Mouse (Mus musculus) ES-Bruce4 (cell line): ENCODE results near the gene Tmem161a. TPM values are rescaled to one million over a fixed set of nuclear protein-coding genes. Genes with fewer than 3 reads are reported as not detected.

ENCODE experiments used
- H3K27ac ChIP-seq: 2 replicates; pipeline ENCODE4 v1.5.1; 2012; ENCODE audit warnings: low read length, inconsistent platforms; ENCODE audit not compliant: insufficient read depth
- H3K27me3 ChIP-seq: 2 replicates; pipeline ENCODE4 v1.6.1; 2012; ENCODE audit warnings: mild to moderate bottlenecking, low read length, inconsistent platforms; ENCODE audit not compliant: control insufficient read depth, poor library complexity, insufficient read depth, severe bottlenecking
- H3K36me3 ChIP-seq: 2 replicates; pipeline ENCODE4 v1.6.1; 2012; ENCODE audit warnings: inconsistent platforms, mild to moderate bottlenecking, low read length, moderate library complexity; ENCODE audit not compliant: control insufficient read depth, poor library complexity, insufficient read depth, severe bottlenecking
- H3K4me1 ChIP-seq: one replicate; pipeline ENCODE4 v1.8.1; 2011; ENCODE audit warnings: low read length; ENCODE audit not compliant: control insufficient read depth, insufficient read depth
- H3K4me3 ChIP-seq: 2 replicates; pipeline ENCODE4 v1.5.1; 2011; ENCODE audit warnings: low read depth, mild to moderate bottlenecking, low read length
- H3K9ac ChIP-seq: 2 replicates; pipeline ENCODE4 v1.6.1; 2012; ENCODE audit warnings: low read depth, mild to moderate bottlenecking, inconsistent platforms; ENCODE audit not compliant: poor library complexity, severe bottlenecking
- H3K9me3 ChIP-seq: replicated peaks from 2 replicates; pipeline ENCODE4 v1.6.1; 2012; ENCODE audit warnings: mild to moderate bottlenecking, low read length, inconsistent platforms; ENCODE audit not compliant: control insufficient read depth, poor library complexity, insufficient read depth, severe bottlenecking
- CTCF ChIP-seq: IDR thresholded peaks from one replicate; pipeline ENCODE4 v1.8.1; 2011; ENCODE audit warnings: low read depth, low read length
- EP300 ChIP-seq: IDR thresholded peaks from 2 replicates; pipeline ENCODE4 v1.6.1; 2011; ENCODE audit warnings: low read depth, low read length; ENCODE audit not compliant: insufficient read depth
- POLR2A ChIP-seq: IDR thresholded peaks from one replicate; pipeline ENCODE4 v1.8.1; 2011; ENCODE audit warnings: low read length; ENCODE audit not compliant: insufficient read depth
- polyA plus RNA-seq: library from polyadenylated mRNA; stranded (reverse); fragments of >200 nt; gene quantifications from 2 replicates; pipeline ENCODE4 v1.2.4, GENCODE M21; 2011; ENCODE audit warnings: low read depth; ENCODE audit not compliant: missing spikeins, insufficient read depth, insufficient read length

Tmem161a gene
- polyA plus RNA-seq, 1 experiment: 36.5 TPM

- peak within 1 kb of the TSS; percentile 93 for H3K4me3 ChIP-seq
- no peak for TF ChIP-seq CTCF
- 0 out of 2 replicates have a peak, but pooled peaks have one; percentile 44 for TF ChIP-seq EP300
- no peak for TF ChIP-seq POLR2A
- H3K27ac ChIP-seq: peak within 1 kb of the TSS; percentile 85
- peaks cover 29% of the 10 kb centered on the region for H3K36me3 ChIP-seq
- H3K4me1 ChIP-seq: peaks cover 6% of the 10 kb centered on the region
- no peaks in the 10 kb centered on the region for H3K27me3 ChIP-seq
- H3K9ac ChIP-seq: peak within 1 kb of the TSS; percentile 89
- no peaks in the 10 kb centered on the region for H3K9me3 ChIP-seq
Observed at GRCm38 (mm10) chr8:70131166-70131883, 40.8 kb upstream of the Tmem161a start, which contains the start of gene Nr2c2ap. Gene Nr2c2ap, plus strand, starts transcription at chr8:70131333.

GRCm38 (mm10) chr8:70134086-70134485, 38.1 kb upstream of the Tmem161a start:
- H3K9ac ChIP-seq: no peak overlapping the region
- H3K27me3 ChIP-seq: no peaks in the 10 kb centered on the region
- peaks cover 6% of the 10 kb centered on the region for H3K4me1 ChIP-seq
- H3K36me3 ChIP-seq: peaks cover 29% of the 10 kb centered on the region
- no peaks in the 10 kb centered on the region for H3K9me3 ChIP-seq
- H3K27ac ChIP-seq: no peak overlapping the region
- H3K4me3 ChIP-seq: no peak overlapping the region
- no peak for TF ChIP-seq EP300
- no peak for TF ChIP-seq CTCF
- TF ChIP-seq POLR2A: no peak

GRCm38 (mm10) chr8:70134931-70135330, 37.2 kb upstream of the Tmem161a start:
- no peak overlapping the region for H3K9ac ChIP-seq
- no peak overlapping the region for H3K27ac ChIP-seq
- TF ChIP-seq POLR2A: no peak
- TF ChIP-seq EP300: no peak
- no peak for TF ChIP-seq CTCF
- peaks cover 3% of the 10 kb centered on the region for H3K4me1 ChIP-seq
- no peak overlapping the region for H3K4me3 ChIP-seq
- peaks cover 29% of the 10 kb centered on the region for H3K36me3 ChIP-seq
- no peaks in the 10 kb centered on the region for H3K27me3 ChIP-seq
- no peaks in the 10 kb centered on the region for H3K9me3 ChIP-seq

GRCm38 (mm10) chr8:70136591-70136990, 35.6 kb upstream of the Tmem161a start:
- Histone ChIP-seq H3K27ac (no peak overlapping the region), H3K27me3 (no peaks in the 10 kb centered on the region), H3K9ac (no peak overlapping the region), H3K36me3 (peaks cover 29% of the 10 kb centered on the region), H3K4me3 (no peak overlapping the region), H3K4me1 (peaks cover 5% of the 10 kb centered on the region), H3K9me3 (no peaks in the 10 kb centered on the region)
- TF ChIP-seq EP300 (no peak), CTCF (no peak), POLR2A (no peak)

- H3K36me3 ChIP-seq: peaks cover 28% of the 10 kb centered on the region
- H3K27me3 ChIP-seq: no peaks in the 10 kb centered on the region
- no peak overlapping the region for H3K27ac ChIP-seq
- no peaks in the 10 kb centered on the region for H3K9me3 ChIP-seq
- H3K4me1 ChIP-seq: peaks cover 5% of the 10 kb centered on the region
- H3K4me3 ChIP-seq: no peak overlapping the region
- TF ChIP-seq POLR2A: no peak
- TF ChIP-seq CTCF: no peak
- no peak for TF ChIP-seq EP300
- H3K9ac ChIP-seq: 0 out of 2 replicates have a peak overlapping the region, but pooled peaks have one; percentile 72
Observed at GRCm38 (mm10) chr8:70137890-70138289, 34.3 kb upstream of the Tmem161a start.
